Mouse (Mus musculus) kidney, adult 2 months (tissue): ENCODE data around the gene Rmi1.

Experiments used
- CTCF ChIP-seq: fragments of 200-500 bp; conservative IDR thresholded peaks from 2 replicates; pipeline ENCODE4 v1.5.1; 2011; ENCODE audit warnings: low read depth, mild to moderate bottlenecking, control low read depth, low read length, moderate library complexity, mixed read lengths; ENCODE audit not compliant: insufficient read depth, insufficient read length
- POLR2A ChIP-seq: fragments of 200-500 bp; IDR thresholded peaks from one replicate; pipeline ENCODE4 v1.6.1; 2011; ENCODE audit warnings: low read depth, low read length, control low read depth

GRCm38 (mm10) chr13:58389324-58389951 is 12.6 kb upstream of the Rmi1 start:
- no peak for TF ChIP-seq CTCF
- TF ChIP-seq POLR2A, result no peak
